Mouse (Mus musculus): ENCODE data around the gene Slc25a29. TPM values are rescaled to one million over a fixed set of nuclear protein-coding genes. Genes with fewer than 3 reads are reported as not detected.

The Slc25a29 gene
- total RNA-seq, 1 experiment, result 2.1 TPM

- Histone ChIP-seq H3K27ac (ENCODE audit: insufficient read depth, low read depth, low read length, poor library complexity, severe bottlenecking) (no peak overlapping the region), H3K9ac (ENCODE audit: insufficient read depth, low read depth, low read length, poor library complexity, severe bottlenecking) (no peak overlapping the region), H3K4me1 (ENCODE audit: control insufficient read depth in 2 of 2, insufficient read depth in 2 of 2, low read length in 2 of 2, poor library complexity in 1 of 2) (no peaks in the 10 kb centered on the region; a peak in 1 of 4 replicates), H3K9me3 (ENCODE audit: control insufficient read depth, insufficient read depth, low read depth, low read length) (no peaks in the 10 kb centered on the region), H3K36me3 (ENCODE audit: control insufficient read depth, insufficient read depth, low read length, poor library complexity, severe bottlenecking) (peaks cover 19% of the 10 kb centered on the region), H3K4me3 (ENCODE audit: insufficient read depth in 1 of 2, low read depth in 1 of 2, low read length in 2 of 2, poor library complexity in 1 of 2, severe bottlenecking in 1 of 2) (no peak overlapping the region)
- in situ Hi-C loops (cut with MboI; ENCODE audit: low sequenced_read_pairs in 2 of 2, unreplicated experiment in 2 of 2), result no loop called here
- DNase-seq (ENCODE audit: low read depth, low spot score), result no peak
- TF ChIP-seq ZC3H11A (IDR thresholded peaks at IDR 0.05; ENCODE audit: borderline replicate concordance, low read depth, low read length), result no peak
- no peak for TF ChIP-seq CHD2 (IDR thresholded peaks at IDR 0.05; ENCODE audit: low read depth, low read length)
- TF ChIP-seq ZNF384 (IDR thresholded peaks at IDR 0.05; ENCODE audit: low read depth, low read length), result no peak
- no peak for TF ChIP-seq MAFK (IDR thresholded peaks at IDR 0.05; ENCODE audit: insufficient read depth, low read depth, low read length)
- TF ChIP-seq HCFC1 (IDR thresholded peaks at IDR 0.05; ENCODE audit: borderline replicate concordance, insufficient read depth, low read length), result no peak
Observed at GRCm38 (mm10) chr12:108820461-108820860, 15.2 kb downstream of the Slc25a29 start.

GRCm38 (mm10) chr12:108816569-108816968 is 19.1 kb downstream of the Slc25a29 start:
- no peak for DNase-seq (ENCODE audit: low read depth, low spot score)
- Histone ChIP-seq H3K4me1 (ENCODE audit: control insufficient read depth in 2 of 2, insufficient read depth in 2 of 2, low read length in 2 of 2, poor library complexity in 1 of 2) (no peaks in the 10 kb centered on the region; a peak in 1 of 4 replicates), H3K9ac (ENCODE audit: insufficient read depth, low read depth, low read length, poor library complexity, severe bottlenecking) (no peak overlapping the region), H3K4me3 (ENCODE audit: insufficient read depth in 1 of 2, low read depth in 1 of 2, low read length in 2 of 2, poor library complexity in 1 of 2, severe bottlenecking in 1 of 2) (no peak overlapping the region), H3K9me3 (ENCODE audit: control insufficient read depth, insufficient read depth, low read depth, low read length) (no peaks in the 10 kb centered on the region), H3K36me3 (ENCODE audit: control insufficient read depth, insufficient read depth, low read length, poor library complexity, severe bottlenecking) (peaks cover 36% of the 10 kb centered on the region), H3K27ac (ENCODE audit: insufficient read depth, low read depth, low read length, poor library complexity, severe bottlenecking) (no peak overlapping the region)
- TF ChIP-seq ZNF384 (IDR thresholded peaks at IDR 0.05; ENCODE audit: low read depth, low read length) (no peak), ZC3H11A (IDR thresholded peaks at IDR 0.05; ENCODE audit: borderline replicate concordance, low read depth, low read length) (no peak), CHD2 (IDR thresholded peaks at IDR 0.05; ENCODE audit: low read depth, low read length) (no peak), MAFK (IDR thresholded peaks at IDR 0.05; ENCODE audit: insufficient read depth, low read depth, low read length) (no peak), HCFC1 (IDR thresholded peaks at IDR 0.05; ENCODE audit: borderline replicate concordance, insufficient read depth, low read length) (no peak)
- in situ Hi-C loops (cut with MboI; ENCODE audit: low sequenced_read_pairs in 2 of 2, unreplicated experiment in 2 of 2), result no loop called here

DNA sequence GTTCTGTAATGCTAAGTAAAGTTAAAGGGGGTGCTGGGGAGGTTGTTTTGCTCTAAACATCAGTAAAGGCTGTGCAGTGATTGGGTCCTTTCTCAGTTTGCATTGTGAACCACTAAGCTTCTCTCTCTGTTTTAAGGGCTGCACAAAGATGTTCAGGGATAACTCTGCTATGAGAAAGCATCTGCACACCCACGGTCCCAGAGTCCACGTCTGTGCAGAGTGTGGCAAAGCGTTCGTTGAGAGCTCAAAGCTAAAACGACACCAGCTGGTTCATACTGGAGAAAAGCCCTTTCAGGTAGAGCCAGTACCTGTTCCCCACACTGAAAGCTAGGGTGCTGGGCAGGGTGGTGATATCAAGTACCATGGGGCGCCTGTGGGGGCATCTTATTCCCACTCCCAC is 21.2 kb downstream of the Slc25a29 start:
- no peak overlapping the region for H3K4me3 ChIP-seq (ENCODE audit: insufficient read depth in 1 of 2, low read depth in 1 of 2, low read length in 2 of 2, poor library complexity in 1 of 2, severe bottlenecking in 1 of 2)
- TF ChIP-seq ZNF384 (IDR thresholded peaks at IDR 0.05; ENCODE audit: low read depth, low read length) (no peak), HCFC1 (IDR thresholded peaks at IDR 0.05; ENCODE audit: borderline replicate concordance, insufficient read depth, low read length) (no peak), MAFK (IDR thresholded peaks at IDR 0.05; ENCODE audit: insufficient read depth, low read depth, low read length) (no peak), ZC3H11A (IDR thresholded peaks at IDR 0.05; ENCODE audit: borderline replicate concordance, low read depth, low read length) (no peak), CHD2 (IDR thresholded peaks at IDR 0.05; ENCODE audit: low read depth, low read length) (no peak)
- no peak overlapping the region for H3K27ac ChIP-seq (ENCODE audit: insufficient read depth, low read depth, low read length, poor library complexity, severe bottlenecking)
- in situ Hi-C loops (cut with MboI; ENCODE audit: low sequenced_read_pairs in 2 of 2, unreplicated experiment in 2 of 2), result no loop called here
- DNase-seq (ENCODE audit: low read depth, low spot score), result no peak
- H3K4me1 ChIP-seq (ENCODE audit: control insufficient read depth in 2 of 2, insufficient read depth in 2 of 2, low read length in 2 of 2, poor library complexity in 1 of 2), result peaks cover 0 to 3% of the 10 kb centered on the region in 2 experiments; a peak in 1 of 4 replicates
- no peak overlapping the region for H3K9ac ChIP-seq (ENCODE audit: insufficient read depth, low read depth, low read length, poor library complexity, severe bottlenecking)
- peaks cover 39% of the 10 kb centered on the region for H3K36me3 ChIP-seq (ENCODE audit: control insufficient read depth, insufficient read depth, low read length, poor library complexity, severe bottlenecking)
- H3K9me3 ChIP-seq (ENCODE audit: control insufficient read depth, insufficient read depth, low read depth, low read length), result no peaks in the 10 kb centered on the region

- no peak for DNase-seq (ENCODE audit: low read depth, low spot score)
- Histone ChIP-seq H3K36me3 (ENCODE audit: control insufficient read depth, insufficient read depth, low read length, poor library complexity, severe bottlenecking) (peaks cover 37% of the 10 kb centered on the region), H3K4me3 (ENCODE audit: insufficient read depth in 1 of 2, low read depth in 1 of 2, low read length in 2 of 2, poor library complexity in 1 of 2, severe bottlenecking in 1 of 2) (no peak overlapping the region), H3K9ac (ENCODE audit: insufficient read depth, low read depth, low read length, poor library complexity, severe bottlenecking) (no peak overlapping the region), H3K27ac (ENCODE audit: insufficient read depth, low read depth, low read length, poor library complexity, severe bottlenecking) (no peak overlapping the region), H3K9me3 (ENCODE audit: control insufficient read depth, insufficient read depth, low read depth, low read length) (no peaks in the 10 kb centered on the region), H3K4me1 (ENCODE audit: control insufficient read depth in 2 of 2, insufficient read depth in 2 of 2, low read length in 2 of 2, poor library complexity in 1 of 2) (0 out of 4 replicates have a peak, but pooled peaks cover 0 to 3% of the 10 kb centered on the region in 2 experiments)
- TF ChIP-seq ZNF384 (IDR thresholded peaks at IDR 0.05; ENCODE audit: low read depth, low read length) (no peak), HCFC1 (IDR thresholded peaks at IDR 0.05; ENCODE audit: borderline replicate concordance, insufficient read depth, low read length) (no peak), MAFK (IDR thresholded peaks at IDR 0.05; ENCODE audit: insufficient read depth, low read depth, low read length) (no peak), CHD2 (IDR thresholded peaks at IDR 0.05; ENCODE audit: low read depth, low read length) (no peak), ZC3H11A (IDR thresholded peaks at IDR 0.05; ENCODE audit: borderline replicate concordance, low read depth, low read length) (no peak)
- in situ Hi-C loops (cut with MboI; ENCODE audit: low sequenced_read_pairs in 2 of 2, unreplicated experiment in 2 of 2), result no loop called here
Observed at GRCm38 (mm10) chr12:108812463-108812862, 23.2 kb downstream of the Slc25a29 start.

Measured in ES-E14 (cell line).